Mouse (Mus musculus) ES-Bruce4 (cell line): ENCODE data around the gene A730009L09Rik.

Experiments
- CTCF ChIP-seq: IDR thresholded peaks from one replicate; pipeline ENCODE4 v1.8.1; 2011; ENCODE audit warnings: low read depth, low read length
- POLR2A ChIP-seq: IDR thresholded peaks from one replicate; pipeline ENCODE4 v1.8.1; 2011; ENCODE audit warnings: low read length; ENCODE audit not compliant: insufficient read depth

- TF ChIP-seq POLR2A = no peak
- TF ChIP-seq CTCF = no peak
Measured at GRCm38 (mm10) chr16:84477952-84478351, 37.0 kb upstream of the A730009L09Rik start.
